Mouse (Mus musculus): ENCODE measurements around the gene Gm45711. TPM values are rescaled to one million over a fixed set of nuclear protein-coding genes. Genes with fewer than 3 reads are reported as not detected.

Gene Gm45711
- polyA plus RNA-seq, 1 experiment from 2014 or later: not detected

- no peak for TF ChIP-seq CTCF (IDR thresholded peaks at IDR 0.05; ENCODE audit: low read depth)
- peaks cover 63% of the 10 kb centered on the region for H3K36me3 ChIP-seq (ENCODE audit: insufficient read depth, low read length)
- no peak overlapping the region for H3K4me3 ChIP-seq (replicated peaks; ENCODE audit: low read depth, low read length)
- no peaks in the 10 kb centered on the region for H3K27me3 ChIP-seq (ENCODE audit: insufficient read depth, low read length)
- no peak overlapping the region for H3K4me2 ChIP-seq (ENCODE audit: low read length)
- H3K9ac ChIP-seq (ENCODE audit: low read depth, low read length): no peak overlapping the region
- no peaks in the 10 kb centered on the region for H3K9me3 ChIP-seq (replicated peaks; ENCODE audit: low read length)
- no peak overlapping the region for H3K27ac ChIP-seq
- ATAC-seq (replicated peaks; ENCODE audit: low FRiP score, low read depth) (no peak), DNase-seq (ENCODE audit: low spot score) (no peak)
- H3K4me1 ChIP-seq (replicated peaks; ENCODE audit: insufficient read depth, low read length): no peaks in the 10 kb centered on the region
- 95% methylated on average over 4 of the region's 4 CpGs for WGBS
Observed at GRCm38 (mm10) chr8:104232039-104232438, 77.8 kb downstream of the Gm45711 start.

Other genes starting within 250 kb of the Gm45711 start
- gene Cdh5, start 208.5 kb downstream of the Gm45711 start, polyA plus RNA-seq (2015; fragmentation: Nextera tagmentation; extraction: Ambion mirVana): 33.4 and 35.9 TPM in 2 replicates
- 2.1 TPM in 2 replicates for gene Bean1, start 139.6 kb downstream of the Gm45711 start, polyA plus RNA-seq (2015; fragmentation: Nextera tagmentation; extraction: Ambion mirVana)
- gene Tk2, start 61.5 kb downstream of the Gm45711 start, polyA plus RNA-seq (2015; fragmentation: Nextera tagmentation; extraction: Ambion mirVana): 19.6 and 20.9 TPM in 2 replicates
- 33.4 and 37.2 TPM in 2 replicates for gene Cklf, start 59.2 kb downstream of the Gm45711 start, polyA plus RNA-seq (2015; fragmentation: Nextera tagmentation; extraction: Ambion mirVana)
- not detected in 2 replicates for gene Cmtm2a, start 16.9 kb downstream of the Gm45711 start, polyA plus RNA-seq (2015; fragmentation: Nextera tagmentation; extraction: Ambion mirVana)
- not detected in 2 replicates for gene Cmtm1, start 64 bp upstream of the Gm45711 start, polyA plus RNA-seq (2015; fragmentation: Nextera tagmentation; extraction: Ambion mirVana)
- not detected in 2 replicates for gene Gm11020, start 11.5 kb upstream of the Gm45711 start, polyA plus RNA-seq (2015; fragmentation: Nextera tagmentation; extraction: Ambion mirVana)
- not detected in 2 replicates for gene Cmtm2b, start 12.1 kb upstream of the Gm45711 start, polyA plus RNA-seq (2015; fragmentation: Nextera tagmentation; extraction: Ambion mirVana)
- gene Cmtm3, start 29.3 kb upstream of the Gm45711 start, polyA plus RNA-seq (2015; fragmentation: Nextera tagmentation; extraction: Ambion mirVana): 125 and 132 TPM in 2 replicates
- 4.5 and 4.7 TPM in 2 replicates for gene Cmtm4, start 85.7 kb upstream of the Gm45711 start, polyA plus RNA-seq (2015; fragmentation: Nextera tagmentation; extraction: Ambion mirVana)
- gene Dync1li2, start 133.0 kb upstream of the Gm45711 start, polyA plus RNA-seq (2015; fragmentation: Nextera tagmentation; extraction: Ambion mirVana): 34.4 and 37.5 TPM in 2 replicates
- 0.52 and 0.54 TPM in 2 replicates for gene Terb1, start 199.8 kb upstream of the Gm45711 start, polyA plus RNA-seq (2015; fragmentation: Nextera tagmentation; extraction: Ambion mirVana)
- gene Nae1, start 224.6 kb upstream of the Gm45711 start, polyA plus RNA-seq (2015; fragmentation: Nextera tagmentation; extraction: Ambion mirVana): 87.8 and 91.8 TPM in 2 replicates
- 5.2 and 5.8 TPM in 2 replicates for gene Car7, start 224.6 kb upstream of the Gm45711 start, polyA plus RNA-seq (2015; fragmentation: Nextera tagmentation; extraction: Ambion mirVana)